Mouse (Mus musculus) forebrain, embryonic 13.5 days (tissue): ENCODE data around the gene Hist1h1d. TPM values are rescaled to one million over a fixed set of nuclear protein-coding genes. Genes with fewer than 3 reads are reported as not detected.

ENCODE experiments used
- ATAC-seq: fragments of 200-750 bp; cut with Nextera tagmentation; 2 replicates; pipeline ENCODE4 v1.8.0; 2017
- H3K27ac ChIP-seq: fragments of 300-500 bp; sonication (generic); 2 replicates; pipeline ENCODE4 v1.5.1; 2015; ENCODE audit warnings: inconsistent platforms, mild to moderate bottlenecking, moderate library complexity
- H3K27me3 ChIP-seq: fragments of 300-500 bp; sonication (generic); 2 replicates; pipeline ENCODE4 v1.6.1; 2015; ENCODE audit warnings: mild to moderate bottlenecking, inconsistent platforms
- H3K36me3 ChIP-seq: fragments of 300-500 bp; sonication (generic); 2 replicates; pipeline ENCODE4 v1.6.1; 2015; ENCODE audit warnings: mild to moderate bottlenecking, inconsistent platforms; ENCODE audit not compliant: poor library complexity, severe bottlenecking
- H3K4me1 ChIP-seq: fragments of 300-500 bp; sonication (generic); 2 replicates; pipeline ENCODE4 v1.6.1; 2015; ENCODE audit warnings: inconsistent platforms
- H3K4me2 ChIP-seq: fragments of 300-500 bp; sonication (generic); 2 replicates; pipeline ENCODE4 v1.6.1; 2015; ENCODE audit warnings: inconsistent platforms, mild to moderate bottlenecking, moderate library complexity
- H3K4me3 ChIP-seq: fragments of 300-500 bp; sonication (generic); 2 replicates; pipeline ENCODE4 v1.5.1; 2015; ENCODE audit warnings: mild to moderate bottlenecking, inconsistent platforms
- H3K9ac ChIP-seq: fragments of 300-500 bp; sonication (generic); 2 replicates; pipeline ENCODE4 v1.6.1; 2015; ENCODE audit warnings: mild to moderate bottlenecking, inconsistent platforms
- H3K9me3 ChIP-seq: fragments of 300-500 bp; sonication (generic); replicated peaks from 2 replicates; pipeline ENCODE4 v1.6.1; 2016; ENCODE audit warnings: inconsistent platforms
- WGBS: fragments of 180-500 bp; shearing (Covaris S2); methylation state at CpG from one replicate; pipeline ENCODE4 v1.1.7; 2015; 5-methylcytosine and 5-hydroxymethylcytosine counted together
- polyA plus RNA-seq: library from polyadenylated mRNA; unstranded; fragments of >200 nt; fragmentation: Nextera tagmentation; extraction: Ambion mirVana; gene quantifications from 2 replicates; pipeline ENCODE4 v1.2.1, GENCODE M21; 2015

Gene Hist1h1d
- polyA plus RNA-seq, 1 experiment from 2014 or later: 0.68 TPM

GRCm38 (mm10) chr13:23517603-23518294, 35.3 kb upstream of the Hist1h1d start:
- Histone ChIP-seq H3K9ac (peak overlapping the region; percentile 46), H3K27ac (peak overlapping the region; percentile 66; the same call in 1 of the 2 replicates), H3K27me3 (no peaks in the 10 kb centered on the region), H3K4me2 (peak overlapping the region; percentile 74), H3K4me3 (peak overlapping the region; percentile 50), H3K4me1 (peaks cover 10% of the 10 kb centered on the region; the same call in 1 of the 2 replicates), H3K36me3 (no peaks in the 10 kb centered on the region), H3K9me3 (no peaks in the 10 kb centered on the region)
- under 1% methylated on average over 27 of the region's 27 CpGs for WGBS
- peak; percentile 92 for ATAC-seq

GRCm38 (mm10) chr13:23518295-23518603, 34.8 kb upstream of the Hist1h1d start:
- 1% methylated on average over 6 of the region's 6 CpGs for WGBS
- Histone ChIP-seq H3K9ac (no peak overlapping the region), H3K4me1 (peaks cover 10% of the 10 kb centered on the region; the same call in 1 of the 2 replicates), H3K27me3 (no peaks in the 10 kb centered on the region), H3K27ac (no peak overlapping the region), H3K36me3 (no peaks in the 10 kb centered on the region), H3K4me2 (peak overlapping the region; percentile 74), H3K9me3 (no peaks in the 10 kb centered on the region), H3K4me3 (peak overlapping the region; percentile 50)
- no peak for ATAC-seq

GRCm38 (mm10) chr13:23518885-23519284, 34.2 kb upstream of the Hist1h1d start:
- H3K4me1 ChIP-seq: peaks cover 10% of the 10 kb centered on the region; the same call in 1 of the 2 replicates
- H3K27me3 ChIP-seq: no peaks in the 10 kb centered on the region
- H3K4me3 ChIP-seq: peak overlapping the region; percentile 35
- no peak overlapping the region for H3K27ac ChIP-seq
- no peaks in the 10 kb centered on the region for H3K36me3 ChIP-seq
- no peaks in the 10 kb centered on the region for H3K9me3 ChIP-seq
- no peak overlapping the region for H3K9ac ChIP-seq
- peak overlapping the region; percentile 54 for H3K4me2 ChIP-seq
- ATAC-seq: peak; percentile 12; the same call in 1 of the 2 replicates
- 0% methylated on average over 6 of the region's 6 CpGs for WGBS

GRCm38 (mm10) chr13:23519416-23519815, 33.6 kb upstream of the Hist1h1d start:
- H3K27me3 ChIP-seq: no peaks in the 10 kb centered on the region
- peak; percentile 20; the same call in 1 of the 2 replicates for ATAC-seq
- H3K36me3 ChIP-seq: no peaks in the 10 kb centered on the region
- peaks cover 10% of the 10 kb centered on the region; the same call in 1 of the 2 replicates for H3K4me1 ChIP-seq
- H3K9ac ChIP-seq: no peak overlapping the region
- peak overlapping the region; percentile 54 for H3K4me2 ChIP-seq
- no peak overlapping the region for H3K27ac ChIP-seq
- peak overlapping the region; percentile 35 for H3K4me3 ChIP-seq
- WGBS: under 1% methylated on average over 10 of the region's 10 CpGs
- no peaks in the 10 kb centered on the region for H3K9me3 ChIP-seq

- peak overlapping the region; percentile 22; the same call in 1 of the 2 replicates for H3K4me2 ChIP-seq
- ATAC-seq: no peak
Observed at GRCm38 (mm10) chr13:23521703-23522102, 31.4 kb upstream of the Hist1h1d start.

GRCm38 (mm10) chr13:23523976-23524375, 29.1 kb upstream of the Hist1h1d start:
- Histone ChIP-seq H3K36me3 (no peaks in the 10 kb centered on the region), H3K9me3 (no peaks in the 10 kb centered on the region), H3K4me1 (peaks cover 16% of the 10 kb centered on the region), H3K9ac (no peak overlapping the region), H3K4me3 (no peak overlapping the region), H3K27me3 (no peaks in the 10 kb centered on the region), H3K27ac (no peak overlapping the region), H3K4me2 (no peak overlapping the region)
- WGBS: 52% methylated on average over 5 of the region's 5 CpGs
- no peak for ATAC-seq

More at GRCm38 (mm10) chr13:23521703-23522102, 31.4 kb upstream of the Hist1h1d start:
- whole genome bisulfite sequencing: 1% methylated on average over 14 of the region's 14 CpGs
- peaks cover 6% of the 10 kb centered on the region; the same call in 1 of the 2 replicates for H3K4me1 ChIP-seq
- H3K9me3 ChIP-seq: no peaks in the 10 kb centered on the region
- H3K27ac ChIP-seq: no peak overlapping the region
- no peak overlapping the region for H3K4me3 ChIP-seq
- no peaks in the 10 kb centered on the region for H3K27me3 ChIP-seq
- H3K36me3 ChIP-seq: no peaks in the 10 kb centered on the region
- no peak overlapping the region for H3K9ac ChIP-seq

GRCm38 (mm10) chr13:23524654-23525053, 28.4 kb upstream of the Hist1h1d start:
- H3K9ac ChIP-seq: no peak overlapping the region
- WGBS: 6% methylated on average over 5 of the region's 5 CpGs

GRCm38 (mm10) chr13:23525901-23526300, 27.2 kb upstream of the Hist1h1d start:
- Histone ChIP-seq H3K27me3 (no peaks in the 10 kb centered on the region), H3K36me3 (no peaks in the 10 kb centered on the region), H3K4me1 (peaks cover 17% of the 10 kb centered on the region), H3K9ac (no peak overlapping the region), H3K9me3 (no peaks in the 10 kb centered on the region), H3K27ac (no peak overlapping the region), H3K4me2 (peak overlapping the region; percentile 57), H3K4me3 (peak overlapping the region; percentile 43)
- ATAC-seq: no peak
- WGBS: 3% methylated on average over 10 of the region's 10 CpGs

More at GRCm38 (mm10) chr13:23524654-23525053, 28.4 kb upstream of the Hist1h1d start:
- Histone ChIP-seq H3K9me3 (no peaks in the 10 kb centered on the region), H3K4me3 (no peak overlapping the region), H3K4me2 (peak overlapping the region; percentile 28; the same call in 1 of the 2 replicates), H3K36me3 (no peaks in the 10 kb centered on the region), H3K27me3 (no peaks in the 10 kb centered on the region), H3K4me1 (peaks cover 17% of the 10 kb centered on the region), H3K27ac (no peak overlapping the region)
- ATAC-seq: peak; percentile 20; the same call in 1 of the 2 replicates

GRCm38 (mm10) chr13:23526312-23526711, 26.8 kb upstream of the Hist1h1d start:
- H3K4me2 ChIP-seq: peak overlapping the region; percentile 57
- peak; percentile 59 for ATAC-seq
- 1% methylated on average over 17 of the region's 17 CpGs for WGBS

GRCm38 (mm10) chr13:23529005-23529404, 24.1 kb upstream of the Hist1h1d start:
- peak overlapping the region; percentile 35 for H3K4me2 ChIP-seq
- WGBS: 84% methylated on average over 5 of the region's 5 CpGs

More at GRCm38 (mm10) chr13:23526312-23526711, 26.8 kb upstream of the Hist1h1d start:
- peak overlapping the region; percentile 80 for H3K27ac ChIP-seq
- H3K4me3 ChIP-seq: peak overlapping the region; percentile 43
- peaks cover 17% of the 10 kb centered on the region for H3K4me1 ChIP-seq
- no peaks in the 10 kb centered on the region for H3K9me3 ChIP-seq
- peak overlapping the region; percentile 59 for H3K9ac ChIP-seq
- no peaks in the 10 kb centered on the region for H3K36me3 ChIP-seq
- H3K27me3 ChIP-seq: no peaks in the 10 kb centered on the region

GRCm38 (mm10) chr13:23529480-23530165, 23.4 kb upstream of the Hist1h1d start:
- no peaks in the 10 kb centered on the region for H3K27me3 ChIP-seq
- no peak for ATAC-seq
- H3K4me2 ChIP-seq: peak overlapping the region; percentile 61
- no peaks in the 10 kb centered on the region for H3K36me3 ChIP-seq
- no peaks in the 10 kb centered on the region for H3K9me3 ChIP-seq
- H3K4me3 ChIP-seq: peak overlapping the region; percentile 58
- H3K27ac ChIP-seq: peak overlapping the region; percentile 98
- peak overlapping the region; percentile 85 for H3K9ac ChIP-seq
- 25% methylated on average over 2 of the region's 2 CpGs for WGBS
- H3K4me1 ChIP-seq: peaks cover 37% of the 10 kb centered on the region

More at GRCm38 (mm10) chr13:23529005-23529404, 24.1 kb upstream of the Hist1h1d start:
- Histone ChIP-seq H3K4me3 (0 out of 2 replicates have a peak overlapping the region, but pooled peaks have one; percentile 7), H3K36me3 (no peaks in the 10 kb centered on the region), H3K9me3 (no peaks in the 10 kb centered on the region), H3K9ac (no peak overlapping the region), H3K4me1 (peaks cover 33% of the 10 kb centered on the region), H3K27ac (no peak overlapping the region), H3K27me3 (no peaks in the 10 kb centered on the region)
- ATAC-seq: no peak
